15 mouse cellular contexts compared by ENCODE assay signal in genomic region chr13:45562011-45562410, GRCm38 (mm10). TPM values are rescaled to one million over a fixed set of nuclear protein-coding genes. Genes with fewer than 3 reads are reported as not detected.
DNase-seq lines count a peak whose midpoint lies in the region; ATAC-seq and TF ChIP-seq lines count a peak whose summit lies in the region.
"Had no signal": no experiment of that assay in that cellular context is flagged by ENCODE, and none has a peak within 500 bp of the region (broad histone marks: within the 10 kb centered on the region; RNA-seq: fewer than 3 reads in every experiment).

No protein-coding gene starts in this region.

- TF ChIP-seq POLR2A in brain, embryonic 14.5 days (IDR thresholded peaks at IDR 0.05; ENCODE audit: borderline replicate concordance, extremely low read depth, insufficient read depth, insufficient read length, poor library complexity, severe bottlenecking), result no peak

- 54% methylated on average over 9 of the region's 9 CpGs for WGBS in heart, embryonic 11.5 days (ENCODE audit: insufficient replicate concordance)
- 74% methylated on average over 9 of the region's 9 CpGs for WGBS in forebrain, embryonic 16.5 days

- H3K9me3 ChIP-seq in heart, embryonic 11.5 days (replicated peaks; ENCODE audit: control insufficient read depth, low read length), result no peaks in the 10 kb centered on the region
- no peaks in the 10 kb centered on the region for H3K9me3 ChIP-seq in forebrain, embryonic 16.5 days (ENCODE audit: control insufficient read depth, low read length)
- H3K9me3 ChIP-seq: hindbrain, embryonic 15.5 days had no signal

- no peaks in the 10 kb centered on the region for H3K27me3 ChIP-seq in heart, embryonic 11.5 days (ENCODE audit: control insufficient read depth, insufficient read depth, low read length)
- no peaks in the 10 kb centered on the region for H3K27me3 ChIP-seq in forebrain, embryonic 16.5 days (replicated peaks; ENCODE audit: control insufficient read depth, insufficient read depth, low read length)
- H3K27me3 ChIP-seq: hindbrain, embryonic 15.5 days had no signal

- ATAC-seq in heart, embryonic 11.5 days (replicated peaks; ENCODE audit: insufficient number of reproducible peaks, low FRiP score, low TSS enrichment), result no peak
- ATAC-seq in forebrain, embryonic 16.5 days, result no peak
- ATAC-seq: liver, postnatal 0 days had no signal

- no peak for TF ChIP-seq CTCF in brain, embryonic 14.5 days (IDR thresholded peaks at IDR 0.05; ENCODE audit: borderline replicate concordance, extremely low read depth, insufficient read depth, insufficient read length)

- H3K4me3 ChIP-seq in heart, embryonic 11.5 days (ENCODE audit: low read depth, low read length), result no peak overlapping the region
- no peak overlapping the region for H3K4me3 ChIP-seq in forebrain, embryonic 16.5 days (replicated peaks; ENCODE audit: low read length)
- H3K4me3 ChIP-seq: hindbrain, embryonic 15.5 days had no signal

- DNase-seq in heart, adult 9 months (ENCODE audit: low spot score in 2 of 2), result no peak
- DNase-seq in retina, postnatal 1 day, result peak; percentile 32
- DNase-seq in retina, embryonic 14.5 days (ENCODE audit: low spot score), result no peak
- peak; percentile 31 for DNase-seq in brain, embryonic 14.5 days (ENCODE audit: low read depth)
- DNase-seq in cerebellum, adult 18-20 months, result no peak
- DNase-seq: adrenal gland, postnatal 25 days; cerebellum, postnatal 36 days; gastrocnemius, postnatal 14 days; kidney, adult 18-20 months; liver, postnatal 0 days; lung, postnatal 4 days; midbrain, embryonic 14.5 days had no signal

- H3K36me3 ChIP-seq in heart, embryonic 11.5 days (ENCODE audit: control insufficient read depth, insufficient read depth, low read length), result no peaks in the 10 kb centered on the region; the same call in none of the 2 replicates
- peaks cover 3% of the 10 kb centered on the region; the same call in 1 of the 2 replicates for H3K36me3 ChIP-seq in forebrain, embryonic 16.5 days (ENCODE audit: control insufficient read depth, insufficient read depth)
- H3K36me3 ChIP-seq: hindbrain, embryonic 15.5 days had no signal

- H3K4me2 ChIP-seq in heart, embryonic 11.5 days, result peak overlapping the region; percentile 32
- no peak overlapping the region for H3K4me2 ChIP-seq in forebrain, embryonic 16.5 days (ENCODE audit: low read length)
- H3K4me2 ChIP-seq: hindbrain, embryonic 15.5 days had no signal

- peaks cover 35% of the 10 kb centered on the region for H3K4me1 ChIP-seq in heart, embryonic 11.5 days (ENCODE audit: control insufficient read depth, insufficient read depth, low read length)
- no peaks in the 10 kb centered on the region; the same call in 1 of the 2 replicates for H3K4me1 ChIP-seq in forebrain, embryonic 16.5 days (replicated peaks; ENCODE audit: control insufficient read depth, insufficient read depth, low read length)
- H3K4me1 ChIP-seq: hindbrain, embryonic 15.5 days had no signal

- H3K27ac ChIP-seq in heart, embryonic 11.5 days (ENCODE audit: low read depth, low read length), result peak overlapping the region; percentile 83
- no peak overlapping the region for H3K27ac ChIP-seq in forebrain, embryonic 16.5 days (ENCODE audit: low read length)
- H3K27ac ChIP-seq: hindbrain, embryonic 15.5 days had no signal

- peak overlapping the region; percentile 31; the same call in 1 of the 2 replicates for H3K9ac ChIP-seq in heart, embryonic 11.5 days (ENCODE audit: low read depth, low read length)
- H3K9ac ChIP-seq in forebrain, embryonic 16.5 days (replicated peaks; ENCODE audit: low read depth, low read length), result no peak overlapping the region
- H3K9ac ChIP-seq: hindbrain, embryonic 15.5 days; liver, postnatal 0 days had no signal

RNA-seq across cellular contexts. Expression of gene Gmpr, which starts 54.8 kb away (rescaled TPM):
- polyA plus RNA-seq in heart, embryonic 11.5 days (2014; fragmentation: Nextera tagmentation; extraction: Ambion mirVana), result 176 and 191 TPM in 2 replicates
- 16.8 and 19.9 TPM in 2 replicates for polyA plus RNA-seq in brain, embryonic 14.5 days (2012; rRNA removed)
- 20.3 and 25.9 TPM in 2 replicates for polyA plus RNA-seq in forebrain, embryonic 16.5 days (2015; fragmentation: Nextera tagmentation; extraction: Ambion mirVana)

Comparison
In these comparisons a context has a peak if more than half of its experiments do, and no peak if none do; other contexts are left out.
1. DNase-seq: peak in retina, postnatal 1 day (single experiment) and brain, embryonic 14.5 days (single experiment); none in heart, adult 9 months (0 of 2), retina, embryonic 14.5 days (single experiment) and cerebellum, adult 18-20 months (0 of 2).